Mouse (Mus musculus) embryonic fibroblast, embryonic 13.5 days (primary cell): ENCODE results near the gene Tmbim7.

Source experiments
- CTCF ChIP-seq: IDR thresholded peaks from 2 replicates; pipeline ENCODE4 v1.5.1; 2011; ENCODE audit warnings: mild to moderate bottlenecking, control low read depth, low read length, moderate library complexity, borderline replicate concordance; ENCODE audit not compliant: insufficient read depth
- POLR2A ChIP-seq: IDR thresholded peaks from 2 replicates; pipeline ENCODE4 v1.6.1; 2011; ENCODE audit warnings: low read depth, mild to moderate bottlenecking, control low read depth, low read length, moderate library complexity

DNA sequence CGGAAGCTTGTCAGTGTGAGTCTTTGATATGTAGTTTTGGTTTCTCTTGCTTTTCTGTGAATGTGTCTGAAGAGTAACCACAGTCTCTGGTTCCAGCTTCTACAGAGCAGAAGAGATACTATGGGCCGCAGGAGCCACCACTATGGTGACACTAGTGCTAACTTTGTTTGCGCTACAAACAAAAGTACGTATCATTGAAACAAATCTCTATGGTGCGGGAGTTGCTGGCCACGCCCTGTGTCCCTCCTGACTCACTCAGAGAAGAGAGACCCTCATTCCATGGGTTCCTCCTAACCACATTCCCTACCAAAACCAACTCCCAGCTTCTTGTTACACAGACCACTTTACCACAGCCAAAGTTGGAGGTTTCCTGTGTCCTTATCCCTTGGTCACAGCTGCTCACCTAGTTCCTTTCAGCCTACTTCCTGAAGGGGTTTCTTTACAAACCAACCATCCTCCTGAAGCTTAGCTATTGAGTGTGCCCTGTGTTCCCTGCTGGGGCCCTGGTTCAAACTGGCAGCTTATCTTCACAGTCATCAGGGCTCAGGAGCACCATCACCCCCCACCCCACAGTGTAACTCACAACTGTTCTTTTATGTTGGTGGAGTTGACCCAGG is 19.1 kb downstream of the Tmbim7 start:
- TF ChIP-seq CTCF (no peak), POLR2A (no peak)
